Mouse (Mus musculus) brain, embryonic 14.5 days (tissue): ENCODE results near the gene Irf9.

Source experiments
- CTCF ChIP-seq: fragments of 200-500 bp; IDR thresholded peaks from 2 replicates; pipeline ENCODE4 v1.5.1; 2012; ENCODE audit warnings: inconsistent platforms, mild to moderate bottlenecking, moderate library complexity, borderline replicate concordance; ENCODE audit not compliant: insufficient read depth, insufficient read length; ENCODE audit errors: extremely low read depth
- POLR2A ChIP-seq: fragments of 200-500 bp; IDR thresholded peaks from 2 replicates; pipeline ENCODE4 v1.6.1; 2012; ENCODE audit warnings: mild to moderate bottlenecking, inconsistent platforms, borderline replicate concordance; ENCODE audit not compliant: poor library complexity, insufficient read depth, insufficient read length, severe bottlenecking; ENCODE audit errors: extremely low read depth

GRCm38 (mm10) chr14:55618486-55619195, 15.3 kb downstream of the Irf9 start:
- TF ChIP-seq CTCF (no peak), POLR2A (no peak)
